Mouse (Mus musculus) gastrocnemius, adult 2 months (tissue): Measurements from ENCODE around the gene Rplp2. TPM values are rescaled to one million over a fixed set of nuclear protein-coding genes. Genes with fewer than 3 reads are reported as not detected.

ENCODE experiments used
- DNase-seq: peaks from one replicate; pipeline ENCODE4 v3.0.0; 2022
- H3K27ac ChIP-seq: fragments of 200-600 bp; 2 replicates; pipeline ENCODE4 v1.8.1; 2022; ENCODE audit warnings: mild to moderate bottlenecking
- H3K4me3 ChIP-seq: fragments of 200-600 bp; 2 replicates; pipeline ENCODE4 v1.8.1; 2022; ENCODE audit warnings: mild to moderate bottlenecking, moderate library complexity
- CTCF ChIP-seq: fragments of 200-600 bp; IDR thresholded peaks from 2 replicates; pipeline ENCODE4 v1.8.1; 2022; ENCODE audit warnings: antibody characterized with exemption, mild to moderate bottlenecking, moderate library complexity
- intact Hi-C: fragments of 180-260 bp; cut with DNase I; formaldehyde crosslinking; loops from one replicate; pipeline ENCODE4 v1.15.1; 2025
- total RNA-seq, 2 experiments: library from RNA; stranded (reverse); gene quantifications; 2 replicates each; pipeline ENCODE4 v1.2.3; 2021

The Rplp2 gene
- total RNA-seq, 2 experiments from 2014 or later: 567 to 623 TPM

DNA sequence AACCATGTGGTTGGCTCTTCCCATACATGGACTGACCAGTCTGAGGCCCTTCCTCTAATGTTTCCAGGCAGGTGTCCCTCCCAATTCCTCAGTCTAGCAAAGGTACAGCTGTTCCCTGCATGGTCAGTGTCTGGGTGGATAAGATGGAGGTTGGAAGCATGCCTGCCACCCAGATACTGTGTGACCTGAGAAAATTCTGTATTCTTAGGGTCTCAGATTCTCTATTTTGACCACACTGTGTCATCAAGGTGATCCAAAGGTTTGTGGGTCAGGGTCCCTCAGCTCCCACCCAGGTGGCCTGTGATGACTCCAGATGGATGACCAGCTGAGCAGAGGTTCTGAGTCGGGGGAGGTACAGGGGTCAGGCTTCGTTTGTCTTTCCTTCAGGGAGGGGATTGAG lies 38.0 kb downstream of the Rplp2 start:
- H3K27ac ChIP-seq: no peak overlapping the region
- intact Hi-C loops: no loop called here

DNA sequence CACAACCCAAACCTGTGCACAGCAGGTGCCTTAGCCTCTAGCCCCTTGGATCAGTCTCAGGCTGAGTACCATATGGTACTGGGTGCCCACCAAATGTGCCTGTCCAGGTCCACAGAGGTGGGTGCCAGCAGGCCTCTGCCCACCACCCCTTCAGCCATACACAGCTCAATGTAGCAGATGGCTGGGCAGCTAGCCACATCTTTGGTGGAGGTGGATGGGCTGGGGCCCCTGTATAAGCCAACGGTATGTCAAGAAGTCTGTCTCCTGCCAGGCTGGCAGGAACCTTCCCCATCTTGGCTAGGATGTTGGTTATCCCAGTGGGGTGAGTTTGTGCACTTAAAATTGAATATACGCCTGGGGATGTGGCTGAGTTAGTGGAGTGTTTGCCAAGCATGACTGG lies 38.4 kb downstream of the Rplp2 start:
- intact Hi-C loops: no loop called here
- no peak overlapping the region for H3K4me3 ChIP-seq
- H3K27ac ChIP-seq: no peak overlapping the region
- no peak for DNase-seq
- TF ChIP-seq CTCF: no peak

More for the DNA sequence above, 38.0 kb downstream of the Rplp2 start:
- DNase-seq: no peak
- no peak overlapping the region for H3K4me3 ChIP-seq
- TF ChIP-seq CTCF: no peak

DNA sequence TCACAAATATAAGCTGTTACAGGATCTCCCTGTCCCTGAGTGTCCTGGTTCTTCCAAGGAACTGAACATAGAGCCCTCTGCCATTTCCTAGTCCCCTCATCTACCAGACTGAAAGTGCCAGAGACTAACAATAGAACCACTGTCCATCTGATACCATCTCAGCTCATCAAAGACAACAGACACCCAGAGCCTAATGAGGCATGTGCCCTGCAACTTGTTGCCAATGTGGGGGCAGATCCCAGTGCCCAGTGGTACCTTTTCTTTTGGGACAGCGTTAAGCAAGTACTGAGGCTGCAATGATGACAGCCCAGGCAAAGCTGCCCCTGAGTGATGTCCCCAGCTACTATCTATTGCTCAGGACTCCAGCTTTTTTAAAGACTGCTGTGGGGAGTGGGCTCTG lies 39.1 kb downstream of the Rplp2 start:
- intact Hi-C loops: no loop called here
- no peak overlapping the region for H3K4me3 ChIP-seq
- no peak overlapping the region for H3K27ac ChIP-seq
- no peak for TF ChIP-seq CTCF
- no peak for DNase-seq

DNA sequence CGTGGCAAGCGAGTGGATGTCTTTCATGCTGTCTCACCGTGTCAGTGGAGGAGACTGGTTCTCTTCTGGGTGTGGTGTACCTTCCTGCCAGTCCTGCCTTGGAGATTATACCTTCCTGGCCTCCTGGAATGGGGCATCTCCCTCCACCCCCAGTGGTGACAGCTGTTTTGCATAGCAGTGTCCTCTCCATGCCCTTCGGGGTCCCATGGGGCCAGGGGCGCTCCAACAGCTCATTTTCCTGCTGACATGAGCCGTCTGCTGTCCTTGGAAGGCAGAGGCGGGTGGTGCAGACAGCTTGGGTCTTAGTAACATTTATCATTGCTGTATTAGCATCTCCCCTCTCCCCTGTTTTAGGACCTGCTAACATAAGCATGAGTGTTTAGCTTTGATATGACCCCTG lies 40.0 kb downstream of the Rplp2 start:
- no peak for TF ChIP-seq CTCF
- Histone ChIP-seq H3K27ac (no peak overlapping the region), H3K4me3 (no peak overlapping the region)
- DNase-seq: no peak
- intact Hi-C loops: no loop called here

DNA sequence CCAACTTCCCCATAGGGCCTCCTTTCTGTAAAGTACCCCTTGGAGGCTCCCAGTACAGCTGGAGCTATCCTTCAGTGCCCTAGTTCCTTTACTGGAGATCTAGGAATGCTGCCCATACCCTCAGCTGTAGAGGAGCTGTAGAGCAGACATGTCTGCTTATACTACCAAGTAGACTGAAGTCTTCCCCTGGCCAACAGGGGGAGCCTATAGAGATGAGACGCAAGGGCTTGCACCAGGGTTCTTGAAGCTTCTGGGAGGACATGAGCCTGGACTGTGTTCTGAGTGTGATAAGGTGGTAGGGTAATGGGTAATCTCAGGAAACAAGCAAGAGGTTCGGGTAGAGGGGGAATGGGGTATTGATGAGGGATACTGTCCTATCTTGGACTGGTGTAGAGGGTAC lies 44.0 kb downstream of the Rplp2 start:
- H3K4me3 ChIP-seq: no peak overlapping the region
- H3K27ac ChIP-seq: no peak overlapping the region
- TF ChIP-seq CTCF: peak; percentile 20; the same call in 1 of the 2 replicates
- intact Hi-C loops: no loop called here
- DNase-seq: no peak

DNA sequence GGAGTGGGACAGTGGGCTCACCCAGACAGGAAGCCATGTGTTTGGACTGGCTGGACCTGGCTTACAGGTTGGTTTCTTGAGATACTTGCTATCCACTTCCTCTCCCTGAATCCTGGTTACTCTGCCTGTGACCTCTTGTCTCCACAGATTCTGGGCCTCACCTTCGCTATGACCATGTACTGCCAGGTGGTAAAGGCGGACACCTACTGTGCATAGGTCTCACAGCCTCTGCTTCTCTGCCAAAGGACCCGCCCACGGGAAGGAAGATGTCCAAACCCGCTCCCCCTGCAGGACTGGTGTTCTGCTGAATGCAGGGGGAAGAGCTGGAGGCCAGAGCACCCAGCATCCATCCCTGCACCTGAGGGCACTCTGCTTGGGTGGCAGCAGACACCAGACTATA lies 45.6 kb downstream of the Rplp2 start:
- no peak for DNase-seq
- TF ChIP-seq CTCF: no peak

DNA sequence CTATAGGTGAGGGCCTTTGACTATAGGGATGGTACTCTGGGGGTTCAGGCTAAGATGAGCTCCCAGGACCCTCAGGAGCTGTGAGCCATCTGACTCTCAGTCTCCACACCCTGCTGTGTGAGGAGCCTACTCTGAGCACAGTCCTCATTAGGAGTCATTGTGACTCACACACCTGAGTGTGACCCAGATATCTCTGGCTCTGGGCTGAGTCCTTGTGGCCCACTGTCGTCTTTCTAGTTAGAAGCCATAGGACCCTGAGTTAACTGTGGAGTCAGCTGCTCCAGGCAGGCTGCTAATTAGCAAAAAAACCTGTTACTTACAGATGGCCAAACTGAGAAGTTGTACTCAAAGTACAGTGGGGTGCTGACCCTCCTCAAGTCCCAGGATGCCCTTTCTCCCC lies 46.6 kb downstream of the Rplp2 start:
- H3K27ac ChIP-seq: no peak overlapping the region
- intact Hi-C loops: no loop called here
- TF ChIP-seq CTCF: no peak
- DNase-seq: no peak
- no peak overlapping the region for H3K4me3 ChIP-seq

More for the DNA sequence above, 45.6 kb downstream of the Rplp2 start:
- intact Hi-C loops: no loop called here
- H3K27ac ChIP-seq: no peak overlapping the region
- no peak overlapping the region for H3K4me3 ChIP-seq

DNA sequence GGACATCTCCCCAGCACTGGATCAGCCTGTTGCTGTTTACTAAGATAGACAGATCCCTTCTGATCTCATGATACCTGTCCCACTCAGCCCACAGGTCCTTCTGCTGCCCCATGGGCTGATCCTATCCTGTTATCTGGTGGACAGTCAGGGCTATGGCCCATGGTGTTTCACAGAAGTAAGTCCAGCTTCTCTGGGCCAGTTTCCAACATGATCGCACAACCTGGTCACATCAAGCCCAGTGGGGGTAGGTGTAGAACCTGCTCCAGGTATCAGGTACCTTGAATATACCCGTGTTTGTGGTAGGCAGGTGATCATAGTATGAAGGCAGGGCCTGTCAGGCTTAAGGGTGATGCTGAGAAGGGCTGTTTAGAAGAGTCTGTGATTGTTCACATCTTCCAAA lies 48.2 kb downstream of the Rplp2 start:
- TF ChIP-seq CTCF: no peak
- Histone ChIP-seq H3K4me3 (no peak overlapping the region), H3K27ac (no peak overlapping the region)
- intact Hi-C loops: no loop called here
- no peak for DNase-seq

DNA sequence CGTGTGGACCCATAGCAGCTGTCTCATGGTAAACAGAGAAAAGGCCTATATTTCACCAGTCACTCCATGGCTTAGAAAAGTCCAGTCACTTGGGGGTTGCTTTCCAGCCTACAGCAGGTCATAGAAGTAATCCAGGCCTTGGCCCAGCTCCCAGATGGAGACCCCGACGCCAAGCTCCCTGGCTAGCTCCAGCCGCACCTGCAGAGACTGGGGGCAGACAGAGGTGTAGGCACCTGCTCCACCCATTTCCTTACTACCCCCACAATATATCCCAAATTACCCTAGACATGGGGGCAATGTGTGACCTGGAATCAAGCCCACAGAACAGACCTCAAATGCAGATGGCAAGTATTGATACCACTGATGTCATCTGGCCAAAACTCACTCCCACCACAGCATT lies 48.8 kb downstream of the Rplp2 start:
- no peak for TF ChIP-seq CTCF
- DNase-seq: no peak
- intact Hi-C loops: no loop called here

DNA sequence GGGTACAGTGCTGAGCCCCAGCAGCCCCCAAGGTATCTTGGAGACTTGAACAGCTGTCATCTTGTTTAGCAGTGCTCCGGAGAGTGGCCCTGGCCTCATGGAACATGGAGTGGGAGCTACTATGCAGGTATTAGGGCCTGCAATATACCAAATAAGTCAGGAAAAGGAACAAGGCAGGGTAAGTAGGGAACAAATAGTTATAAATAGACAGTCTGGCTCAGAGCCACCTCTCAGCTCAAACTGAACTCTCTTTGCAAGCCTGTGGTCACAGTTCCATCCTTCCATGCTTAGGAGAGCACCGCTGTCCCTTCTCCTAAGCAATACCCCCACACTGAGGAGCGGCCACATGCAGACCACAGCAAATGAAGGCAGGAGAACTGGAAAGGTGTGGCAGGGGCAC lies 50.4 kb downstream of the Rplp2 start:
- H3K27ac ChIP-seq: peak overlapping the region; percentile 59
- DNase-seq: no peak
- no peak for TF ChIP-seq CTCF
- no peak overlapping the region for H3K4me3 ChIP-seq
- intact Hi-C loops: no loop called here

More for the DNA sequence above, 48.8 kb downstream of the Rplp2 start:
- Histone ChIP-seq H3K27ac (no peak overlapping the region), H3K4me3 (no peak overlapping the region)

Other genes with a start within 250 kb of the Rplp2 start
- gene Lmntd2, start 233.3 kb upstream of the Rplp2 start, total RNA-seq: not detected
- gene Rassf7, start 231.5 kb upstream of the Rplp2 start, total RNA-seq: under 1 TPM in 1 of 2 experiments, not detected in 1; 0.28 TPM
- 10 to 100 TPM; 22.4 to 28.1 TPM for gene Phrf1, start 218.6 kb upstream of the Rplp2 start, total RNA-seq
- gene Irf7, start 180.9 kb upstream of the Rplp2 start, total RNA-seq: 1 to 10 TPM; 1.1 TPM
- gene Cdhr5, start 170.6 kb upstream of the Rplp2 start, total RNA-seq: not detected
- gene Sct, start 168.2 kb upstream of the Rplp2 start, total RNA-seq: not detected
- not detected for gene Drd4, start 155.4 kb upstream of the Rplp2 start, total RNA-seq
- 10 to 100 TPM; 13.3 to 14.0 TPM for gene Deaf1, start 119.7 kb upstream of the Rplp2 start, total RNA-seq
- gene Tmem80, start 119.6 kb upstream of the Rplp2 start, total RNA-seq: 10 to 100 TPM; 11.5 to 16.9 TPM
- gene Eps8l2, start 108.5 kb upstream of the Rplp2 start, total RNA-seq: 1 to 10 TPM; 2.6 to 3.1 TPM
- 10 to 100 TPM; 77.5 to 88.3 TPM for gene Taldo1, start 55.2 kb upstream of the Rplp2 start, total RNA-seq
- gene Gatd1, start 33.2 kb upstream of the Rplp2 start, total RNA-seq: 1 to 10 TPM; 5.5 to 8.3 TPM
- under 1 TPM; 0.28 to 0.31 TPM for gene Cend1, start 17.9 kb upstream of the Rplp2 start, total RNA-seq
- 10 to 100 TPM; 18.6 to 26.1 TPM for gene Slc25a22, start 9.5 kb upstream of the Rplp2 start, total RNA-seq
- gene Pidd1, start 3.3 kb upstream of the Rplp2 start, total RNA-seq: under 1 TPM; 0.08 to 0.20 TPM
- gene Pnpla2, start 7.8 kb downstream of the Rplp2 start, total RNA-seq: 100 to 1,000 TPM; 345 to 348 TPM
- 1 to 10 TPM; 6.1 to 6.3 TPM for gene Cracr2b, start 13.7 kb downstream of the Rplp2 start, total RNA-seq
- gene Cd151, start 20.0 kb downstream of the Rplp2 start, total RNA-seq: 10 to 100 TPM; 83.2 to 90.2 TPM
- gene Polr2l, start 27.8 kb downstream of the Rplp2 start, total RNA-seq: 10 to 100 TPM; 55.5 to 58.8 TPM
- 1 to 10 TPM; 7.6 to 8.2 TPM for gene Tspan4, start 27.9 kb downstream of the Rplp2 start, total RNA-seq
- gene Chid1, start 92.5 kb downstream of the Rplp2 start, total RNA-seq: 10 to 100 TPM; 11.5 to 21.6 TPM
- 10 to 100 TPM; 52.2 to 52.9 TPM for gene Ap2a2, start 114.8 kb downstream of the Rplp2 start, total RNA-seq
- gene Muc6, start 207.9 kb downstream of the Rplp2 start, total RNA-seq: not detected
- under 1 TPM in 1 of 2 experiments, not detected in 1; 0.08 TPM for gene Muc2, start 243.0 kb downstream of the Rplp2 start, total RNA-seq